Mouse (Mus musculus) midbrain, embryonic 10.5 days (tissue): Measurements from ENCODE around the gene Uqcr10. TPM values are rescaled to one million over a fixed set of nuclear protein-coding genes. Genes with fewer than 3 reads are reported as not detected.
A peak's percentile ranks its signal among the peaks of the same experiment; 100 is the strongest.

Source experiments
- DNase-seq: peaks from one replicate; pipeline ENCODE4 v3.0.0-alpha.2; 2017; ENCODE audit warnings: low spot score
- H3K27ac ChIP-seq: fragments of 300-500 bp; sonication (generic); replicated peaks from 2 replicates; pipeline ENCODE4 v1.5.1; 2016; ENCODE audit warnings: mild to moderate bottlenecking
- H3K27me3 ChIP-seq: fragments of 300-500 bp; sonication (generic); 2 replicates; pipeline ENCODE4 v1.6.1; 2016; ENCODE audit warnings: low read depth, mild to moderate bottlenecking; ENCODE audit not compliant: poor library complexity, severe bottlenecking
- H3K36me3 ChIP-seq: fragments of 300-500 bp; sonication (generic); 2 replicates; pipeline ENCODE4 v1.6.1; 2016; ENCODE audit warnings: mild to moderate bottlenecking, moderate library complexity
- H3K4me1 ChIP-seq: fragments of 300-500 bp; sonication (generic); 2 replicates; pipeline ENCODE4 v1.6.1; 2016
- H3K4me3 ChIP-seq: fragments of 300-500 bp; sonication (generic); 2 replicates; pipeline ENCODE4 v1.5.1; 2016; ENCODE audit warnings: mild to moderate bottlenecking, moderate library complexity
- H3K9me3 ChIP-seq: fragments of 300-500 bp; sonication (generic); replicated peaks from 2 replicates; pipeline ENCODE4 v1.6.1; 2016; ENCODE audit warnings: mild to moderate bottlenecking
- WGBS: fragments of 180-500 bp; shearing (Covaris S2); methylation state at CpG from one replicate; pipeline ENCODE4 v1.1.7; 2016; 5-methylcytosine and 5-hydroxymethylcytosine counted together
- polyA plus RNA-seq: library from polyadenylated mRNA; unstranded; fragments of >200 nt; fragmentation: Nextera tagmentation; extraction: Ambion mirVana; gene quantifications from 2 replicates; pipeline ENCODE4 v1.2.1, GENCODE M21; 2016

Gene Uqcr10
- polyA plus RNA-seq, 1 experiment from 2014 or later, result 680 TPM

GRCm38 (mm10) chr11:4684186-4684585 lies 20.0 kb downstream of the Uqcr10 start:
- no peaks in the 10 kb centered on the region for H3K4me1 ChIP-seq
- H3K27ac ChIP-seq, result no peak overlapping the region
- peaks cover 55% of the 10 kb centered on the region for H3K36me3 ChIP-seq
- H3K4me3 ChIP-seq, result no peak overlapping the region
- WGBS, result 80% methylated on average over 6 of the region's 6 CpGs
- H3K27me3 ChIP-seq, result no peaks in the 10 kb centered on the region
- DNase-seq, result no peak
- no peaks in the 10 kb centered on the region for H3K9me3 ChIP-seq

GRCm38 (mm10) chr11:4683516-4683915 lies 20.6 kb downstream of the Uqcr10 start:
- no peaks in the 10 kb centered on the region for H3K27me3 ChIP-seq
- H3K9me3 ChIP-seq, result no peaks in the 10 kb centered on the region
- H3K27ac ChIP-seq, result no peak overlapping the region
- 92% methylated on average over 6 of the region's 6 CpGs for WGBS
- H3K4me3 ChIP-seq, result no peak overlapping the region
- H3K4me1 ChIP-seq, result no peaks in the 10 kb centered on the region
- DNase-seq, result no peak
- peaks cover 62% of the 10 kb centered on the region for H3K36me3 ChIP-seq

GRCm38 (mm10) chr11:4680126-4680525 lies 24.0 kb downstream of the Uqcr10 start:
- Histone ChIP-seq H3K27ac (no peak overlapping the region), H3K27me3 (no peaks in the 10 kb centered on the region), H3K4me1 (peaks cover 10% of the 10 kb centered on the region), H3K36me3 (peaks cover 88% of the 10 kb centered on the region), H3K9me3 (no peaks in the 10 kb centered on the region), H3K4me3 (no peak overlapping the region)
- DNase-seq, result no peak
- 64% methylated on average over 3 of the region's 3 CpGs for WGBS

GRCm38 (mm10) chr11:4679441-4679832 lies 24.7 kb downstream of the Uqcr10 start:
- 92% methylated on average over 12 of the region's 12 CpGs for WGBS
- no peak overlapping the region for H3K4me3 ChIP-seq
- H3K27me3 ChIP-seq, result no peaks in the 10 kb centered on the region
- no peak for DNase-seq
- H3K4me1 ChIP-seq, result peaks cover 10% of the 10 kb centered on the region
- no peaks in the 10 kb centered on the region for H3K9me3 ChIP-seq
- no peak overlapping the region for H3K27ac ChIP-seq
- H3K36me3 ChIP-seq, result peaks cover 92% of the 10 kb centered on the region

- no peak overlapping the region for H3K4me3 ChIP-seq
- no peaks in the 10 kb centered on the region for H3K27me3 ChIP-seq
- peaks cover 10% of the 10 kb centered on the region for H3K4me1 ChIP-seq
- H3K27ac ChIP-seq, result no peak overlapping the region; the same call in 1 of the 2 replicates
- H3K9me3 ChIP-seq, result no peaks in the 10 kb centered on the region
- 81% methylated on average over 13 of the region's 13 CpGs for WGBS
- H3K36me3 ChIP-seq, result peaks cover 91% of the 10 kb centered on the region
- no peak for DNase-seq
Observed at GRCm38 (mm10) chr11:4678700-4679440, 25.3 kb downstream of the Uqcr10 start.

GRCm38 (mm10) chr11:4677250-4677872 lies 26.8 kb downstream of the Uqcr10 start:
- Histone ChIP-seq H3K9me3 (no peaks in the 10 kb centered on the region), H3K27ac (peak overlapping the region; percentile 20; the same call in 1 of the 2 replicates), H3K36me3 (peaks cover 91% of the 10 kb centered on the region), H3K27me3 (no peaks in the 10 kb centered on the region), H3K4me3 (no peak overlapping the region), H3K4me1 (peaks cover 10% of the 10 kb centered on the region)
- DNase-seq, result no peak
- 89% methylated on average over 7 of the region's 7 CpGs for WGBS

- H3K27ac ChIP-seq, result no peak overlapping the region
- DNase-seq, result no peak
- H3K4me3 ChIP-seq, result no peak overlapping the region
- peaks cover 85% of the 10 kb centered on the region for H3K36me3 ChIP-seq
- peaks cover 10% of the 10 kb centered on the region for H3K4me1 ChIP-seq
- no peaks in the 10 kb centered on the region for H3K27me3 ChIP-seq
- 89% methylated on average over 6 of the region's 6 CpGs for WGBS
- no peaks in the 10 kb centered on the region for H3K9me3 ChIP-seq
Observed at GRCm38 (mm10) chr11:4675693-4676092, 28.4 kb downstream of the Uqcr10 start.

GRCm38 (mm10) chr11:4675126-4675562 lies 29.0 kb downstream of the Uqcr10 start:
- Histone ChIP-seq H3K4me1 (peaks cover 10% of the 10 kb centered on the region), H3K4me3 (no peak overlapping the region), H3K9me3 (no peaks in the 10 kb centered on the region), H3K27ac (no peak overlapping the region), H3K36me3 (peaks cover 84% of the 10 kb centered on the region), H3K27me3 (no peaks in the 10 kb centered on the region)
- 90% methylated on average over 6 of the region's 6 CpGs for WGBS
- DNase-seq, result no peak

- Histone ChIP-seq H3K27ac (no peak overlapping the region), H3K27me3 (no peaks in the 10 kb centered on the region), H3K4me3 (no peak overlapping the region), H3K4me1 (peaks cover 10% of the 10 kb centered on the region), H3K9me3 (no peaks in the 10 kb centered on the region), H3K36me3 (peaks cover 78% of the 10 kb centered on the region)
- 95% methylated on average over 1 of the region's 1 CpGs for WGBS
- no peak for DNase-seq
Observed at GRCm38 (mm10) chr11:4674593-4674992, 29.5 kb downstream of the Uqcr10 start.

GRCm38 (mm10) chr11:4671736-4672135 lies 32.4 kb downstream of the Uqcr10 start:
- WGBS, result 89% methylated on average over 4 of the region's 4 CpGs
- DNase-seq, result no peak
- H3K27me3 ChIP-seq, result no peaks in the 10 kb centered on the region
- no peaks in the 10 kb centered on the region for H3K9me3 ChIP-seq
- H3K4me3 ChIP-seq, result no peak overlapping the region
- H3K36me3 ChIP-seq, result peaks cover 79% of the 10 kb centered on the region
- H3K27ac ChIP-seq, result no peak overlapping the region
- H3K4me1 ChIP-seq, result peaks cover 10% of the 10 kb centered on the region

GRCm38 (mm10) chr11:4662496-4662878 lies 41.7 kb downstream of the Uqcr10 start:
- Histone ChIP-seq H3K36me3 (peaks cover 82% of the 10 kb centered on the region), H3K27me3 (no peaks in the 10 kb centered on the region), H3K9me3 (no peaks in the 10 kb centered on the region), H3K4me1 (no peaks in the 10 kb centered on the region), H3K27ac (no peak overlapping the region), H3K4me3 (no peak overlapping the region)
- no peak for DNase-seq
- 91% methylated on average over 11 of the region's 11 CpGs for WGBS

- H3K27me3 ChIP-seq, result no peaks in the 10 kb centered on the region
- peaks cover 82% of the 10 kb centered on the region for H3K36me3 ChIP-seq
- no peak overlapping the region for H3K4me3 ChIP-seq
- H3K27ac ChIP-seq, result no peak overlapping the region
- DNase-seq, result no peak
- H3K4me1 ChIP-seq, result no peaks in the 10 kb centered on the region
- no peaks in the 10 kb centered on the region for H3K9me3 ChIP-seq
- WGBS, result 89% methylated on average over 10 of the region's 10 CpGs
Observed at GRCm38 (mm10) chr11:4661871-4662495, 42.2 kb downstream of the Uqcr10 start.

GRCm38 (mm10) chr11:4661324-4661723 lies 42.8 kb downstream of the Uqcr10 start:
- Histone ChIP-seq H3K4me1 (no peaks in the 10 kb centered on the region), H3K27me3 (no peaks in the 10 kb centered on the region), H3K4me3 (no peak overlapping the region), H3K9me3 (no peaks in the 10 kb centered on the region), H3K27ac (no peak overlapping the region), H3K36me3 (peaks cover 84% of the 10 kb centered on the region)
- 91% methylated on average over 4 of the region's 4 CpGs for WGBS
- DNase-seq, result no peak
